Mouse (Mus musculus) gastrocnemius, adult 8-10 months (tissue): ENCODE results near the gene Olfr870. TPM values are rescaled to one million over a fixed set of nuclear protein-coding genes. Genes with fewer than 3 reads are reported as not detected.
"Not testable (repeated sequence)": the region's sequence is repeated elsewhere in the genome, so short reads cannot be mapped to it uniquely, and the experiment has no call there.

Experiments
- DNase-seq, 2 experiments: peaks; one replicate each; pipeline ENCODE4 v3.0.0; 2022; ENCODE audit warnings: low spot score in 2 of 2
- total RNA-seq, 4 experiments: library from RNA; stranded (reverse); gene quantifications; 2 replicates each; pipeline ENCODE4 v1.2.4; 2022

Olfr870 gene
- not detected for total RNA-seq

GRCm38 (mm10) chr9:20173957-20174356, at the start of gene Olfr870:
TSS of gene Olfr870 (minus strand) at chr9:20174057.
- DNase-seq: no peak

GRCm38 (mm10) chr9:20211907-20212306, 38.0 kb upstream of the Olfr870 start, which contains the start of gene Olfr871:
TSS of gene Olfr871 (plus strand) at chr9:20212207.
- DNase-seq: no peak

- DNase-seq: no peak
Observed at GRCm38 (mm10) chr9:20211477-20211876, 37.6 kb upstream of the Olfr870 start.

- no peak for DNase-seq
Observed at GRCm38 (mm10) chr9:20210812-20211211, 37.0 kb upstream of the Olfr870 start.

- not testable (repeated sequence) for DNase-seq
Observed at GRCm38 (mm10) chr9:20203413-20203984, 29.6 kb upstream of the Olfr870 start.

- DNase-seq: no peak
Observed at GRCm38 (mm10) chr9:20202131-20202530, 28.3 kb upstream of the Olfr870 start.

GRCm38 (mm10) chr9:20179463-20179862, 5.6 kb upstream of the Olfr870 start:
- no peak for DNase-seq

- no peak for DNase-seq
Observed at GRCm38 (mm10) chr9:20149706-20150105, 24.2 kb downstream of the Olfr870 start.

GRCm38 (mm10) chr9:20128709-20129108, 45.1 kb downstream of the Olfr870 start, which contains the start of gene Olfr869:
TSS of gene Olfr869 (plus strand) at chr9:20129009.
- DNase-seq: no peak

Other genes with a start within 250 kb of the Olfr870 start
- not detected for gene Olfr866, start 146.0 kb downstream of the Olfr870 start, total RNA-seq
- not detected for gene Olfr867, start 116.5 kb downstream of the Olfr870 start, total RNA-seq
- not detected for gene Olfr868, start 75.4 kb downstream of the Olfr870 start, total RNA-seq
- not detected for gene Olfr869, start 45.0 kb downstream of the Olfr870 start, total RNA-seq
- not detected for gene Olfr871, start 38.1 kb upstream of the Olfr870 start, total RNA-seq
- gene Olfr872, start 63.1 kb upstream of the Olfr870 start, total RNA-seq: not detected
- gene Olfr39, start 108.3 kb upstream of the Olfr870 start, total RNA-seq: not detected
- not detected for gene Olfr873, start 124.5 kb upstream of the Olfr870 start, total RNA-seq
- gene Olfr18, start 162.0 kb upstream of the Olfr870 start, total RNA-seq: not detected
- 10 to 100 TPM; 13.5 to 14.2 (median 13.8) TPM for gene Zfp560, start 211.1 kb upstream of the Olfr870 start, total RNA-seq